Mouse (Mus musculus) mouse embryonic stem cell (cell line): ENCODE data around the gene Mcrip1.
"Not testable (repeated sequence)": the region's sequence is repeated elsewhere in the genome, so short reads cannot be mapped to it uniquely, and the experiment has no call there.

Experiments
- in situ Hi-C, 2 experiments: fragments of 300-500 bp; cut with MboI; formaldehyde crosslinking; loops; 1 replicate in 1 of 2; 3 replicates in 1 of 2; pipeline ENCODE4 v1.14.3; 2019 to 2020; ENCODE audit warnings: low sequenced_read_pairs in 2 of 2, low pct_unique_long_range_greater_than_20kb in 1 of 2, mixed read lengths in 1 of 2; ENCODE audit not compliant: unreplicated experiment in 1 of 2

The Mcrip1 gene

DNA sequence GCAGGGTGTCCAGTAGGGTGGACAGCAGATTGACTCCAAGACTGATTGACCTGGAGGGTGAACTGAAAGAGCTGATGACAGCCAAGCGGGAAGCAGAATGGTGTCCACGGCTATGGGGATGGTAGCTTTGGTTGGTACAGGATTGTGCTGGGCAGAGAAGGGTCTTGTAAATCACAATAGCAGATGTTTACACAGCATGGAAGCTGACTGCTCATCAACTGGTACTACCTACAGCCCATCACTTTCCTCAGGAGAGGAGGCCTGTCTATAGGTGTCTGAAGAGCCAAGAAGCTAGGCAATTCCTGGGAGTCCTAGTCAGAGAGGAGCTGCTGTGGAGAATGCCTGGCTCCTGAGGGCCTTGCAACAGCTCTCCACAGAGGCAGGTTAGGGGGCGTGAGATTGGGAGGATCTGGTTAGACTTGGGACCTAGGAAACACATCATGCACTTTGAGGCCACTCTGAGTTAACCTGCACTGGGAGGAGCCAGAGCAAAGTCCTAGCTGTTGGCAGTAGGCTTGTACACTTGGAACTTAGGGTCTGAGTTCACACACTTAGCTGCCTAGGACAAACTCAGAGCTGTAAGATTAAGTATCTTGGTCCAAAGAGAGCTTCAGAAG lies 26.9 kb upstream of the Mcrip1 start:
- in situ Hi-C loops = no loop called here

DNA sequence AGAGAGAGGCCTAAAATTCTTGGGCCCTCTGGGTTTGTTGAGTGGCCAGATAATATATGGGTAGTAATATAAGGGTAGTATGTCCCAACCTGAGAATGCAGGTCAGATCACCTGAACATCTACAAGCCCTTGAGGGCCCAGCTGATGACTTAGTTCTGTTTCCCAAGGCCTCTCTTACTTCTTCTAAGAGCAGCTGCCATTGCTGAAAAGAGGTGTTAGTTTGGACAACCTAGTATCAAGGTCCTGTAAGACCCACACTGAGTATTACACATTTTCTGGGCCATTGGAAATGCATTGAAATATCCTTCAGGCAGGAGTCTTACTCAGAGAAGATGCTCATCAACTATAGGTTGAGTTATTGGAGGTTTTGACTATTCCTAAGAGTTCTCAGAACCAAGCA lies 26.4 kb upstream of the Mcrip1 start:
- in situ Hi-C loops = no loop called here

DNA sequence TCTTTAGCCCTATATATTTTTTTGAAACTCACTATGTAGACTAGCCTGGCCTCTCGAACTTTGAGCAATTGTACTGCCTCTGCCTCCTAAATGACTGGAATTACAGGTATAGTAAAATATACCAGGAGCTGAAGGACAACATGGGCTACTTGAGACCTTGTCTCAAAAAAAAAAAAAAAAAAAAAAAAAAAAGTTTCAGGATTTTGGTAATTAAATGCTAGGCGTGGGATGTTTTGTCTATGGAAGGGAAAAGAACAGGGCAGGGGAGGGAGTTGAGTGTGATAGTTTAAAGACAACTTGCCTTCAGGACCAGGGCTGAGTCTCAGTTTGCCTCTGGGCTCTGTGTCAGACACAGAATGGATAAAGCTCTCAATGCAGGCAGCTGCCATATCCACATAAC lies 25.5 kb upstream of the Mcrip1 start:
- in situ Hi-C loops = no loop called here

DNA sequence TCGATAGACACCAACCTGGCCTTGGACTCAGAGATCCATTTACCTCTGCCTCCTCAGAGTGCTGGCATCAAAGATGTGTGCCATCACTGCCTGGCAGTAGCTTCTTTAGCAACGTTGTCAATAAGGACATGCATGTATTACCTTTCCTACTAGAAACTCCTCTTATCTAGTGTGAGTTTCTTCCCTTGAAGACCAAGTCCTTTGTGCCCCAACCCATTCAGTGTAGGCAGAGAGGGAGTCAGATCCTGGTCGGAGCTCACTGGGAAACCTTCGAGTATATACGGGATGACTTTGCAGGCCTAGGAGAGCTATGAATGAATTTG lies 24.7 kb upstream of the Mcrip1 start:
- in situ Hi-C loops = no loop called here

DNA sequence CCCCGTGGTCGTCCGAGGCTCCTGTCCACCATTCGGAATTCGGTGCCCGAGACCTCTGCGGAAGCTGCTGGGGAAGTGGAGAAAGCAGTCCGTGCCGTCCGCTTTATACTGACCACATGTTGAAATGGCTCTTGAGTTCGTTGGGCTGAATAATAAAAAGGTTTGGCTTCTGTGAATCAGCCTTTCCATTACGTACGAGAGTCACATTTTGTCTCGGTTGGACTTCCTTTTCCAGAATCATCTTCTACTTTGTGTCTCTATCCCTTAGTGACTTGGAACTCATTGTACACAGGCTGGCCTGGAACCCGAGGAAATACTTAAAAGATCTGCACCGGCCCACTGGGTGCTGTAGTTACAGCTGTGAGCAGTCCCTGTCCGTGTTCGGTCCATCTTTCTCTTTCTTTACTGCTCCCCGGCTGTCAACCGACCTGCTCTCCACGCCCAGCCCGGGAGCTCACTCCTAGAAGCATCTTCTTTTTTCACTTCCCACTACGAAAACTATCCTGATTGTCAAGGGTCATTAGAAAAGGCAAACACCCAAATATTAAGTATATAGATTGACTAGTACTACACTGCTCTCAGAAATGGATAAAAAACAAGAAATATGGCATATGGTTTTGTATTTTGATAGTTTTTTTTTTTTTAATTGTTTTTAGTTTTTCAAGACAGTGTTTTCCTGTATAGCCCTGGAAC lies 24.2 kb upstream of the Mcrip1 start:
- in situ Hi-C loops = no loop called here

DNA sequence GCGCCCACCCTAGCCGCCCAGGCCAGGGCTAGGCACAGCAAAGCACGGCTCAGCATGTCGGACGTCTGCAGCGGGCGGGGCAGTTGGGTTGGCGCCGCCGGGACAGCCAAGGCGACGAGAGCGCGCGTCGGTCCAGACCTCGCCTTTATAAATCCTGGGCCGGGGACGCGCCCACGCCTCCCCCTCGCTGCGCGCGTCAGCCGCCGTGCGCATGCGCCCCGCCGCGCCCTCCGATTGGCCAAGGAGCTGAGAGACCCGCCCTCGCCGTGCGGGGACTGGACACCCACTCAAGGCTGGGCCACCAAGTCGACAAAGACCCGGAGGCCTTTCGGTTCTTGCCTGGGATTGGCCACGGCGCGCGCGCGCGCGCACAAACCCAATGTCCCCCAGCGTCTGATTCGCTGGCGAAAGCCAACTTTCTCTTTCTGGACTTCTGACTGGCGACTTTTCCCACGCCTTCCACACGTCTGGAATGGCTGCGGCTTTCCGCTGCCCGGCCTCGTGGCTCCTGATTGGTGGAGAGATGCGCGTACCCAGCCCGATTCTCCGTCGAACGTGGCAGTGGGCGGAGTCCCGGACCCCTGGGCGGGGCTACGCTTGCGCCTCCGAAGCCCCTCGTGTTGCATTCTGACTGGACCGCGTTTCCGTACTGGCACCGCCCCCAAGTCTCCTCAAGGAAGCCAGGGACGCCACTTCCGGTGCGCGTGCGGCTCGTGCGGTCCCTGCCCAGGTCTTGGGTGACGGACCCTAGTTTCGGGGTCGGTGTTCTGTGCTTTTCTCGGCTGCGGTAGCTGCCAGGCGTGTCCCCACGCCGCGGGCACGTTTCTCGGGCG lies 23.4 kb upstream of the Mcrip1 start, which contains the start of gene P4hb:
P4hb (minus strand) TSS at position 502 of the 833 bp plus-strand sequence.
- in situ Hi-C loops = no loop called here

DNA sequence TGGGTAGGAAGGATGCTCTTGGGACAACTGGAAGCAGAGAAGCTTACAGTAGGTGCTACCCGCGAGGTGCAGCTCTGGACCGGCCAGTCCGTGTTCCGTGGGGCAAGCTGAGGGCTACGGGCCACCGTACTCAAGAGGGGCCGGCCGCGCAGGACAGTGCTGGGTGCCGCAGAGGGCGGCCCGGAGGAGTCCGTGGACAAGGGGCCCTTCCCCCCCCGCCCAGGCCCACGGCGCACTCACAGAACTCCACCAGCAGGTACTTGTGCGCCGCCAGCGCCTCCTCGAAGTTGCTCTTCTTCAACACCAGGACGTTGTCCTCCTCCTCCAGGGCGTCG lies 22.9 kb upstream of the Mcrip1 start:
- in situ Hi-C loops = no loop called here

DNA sequence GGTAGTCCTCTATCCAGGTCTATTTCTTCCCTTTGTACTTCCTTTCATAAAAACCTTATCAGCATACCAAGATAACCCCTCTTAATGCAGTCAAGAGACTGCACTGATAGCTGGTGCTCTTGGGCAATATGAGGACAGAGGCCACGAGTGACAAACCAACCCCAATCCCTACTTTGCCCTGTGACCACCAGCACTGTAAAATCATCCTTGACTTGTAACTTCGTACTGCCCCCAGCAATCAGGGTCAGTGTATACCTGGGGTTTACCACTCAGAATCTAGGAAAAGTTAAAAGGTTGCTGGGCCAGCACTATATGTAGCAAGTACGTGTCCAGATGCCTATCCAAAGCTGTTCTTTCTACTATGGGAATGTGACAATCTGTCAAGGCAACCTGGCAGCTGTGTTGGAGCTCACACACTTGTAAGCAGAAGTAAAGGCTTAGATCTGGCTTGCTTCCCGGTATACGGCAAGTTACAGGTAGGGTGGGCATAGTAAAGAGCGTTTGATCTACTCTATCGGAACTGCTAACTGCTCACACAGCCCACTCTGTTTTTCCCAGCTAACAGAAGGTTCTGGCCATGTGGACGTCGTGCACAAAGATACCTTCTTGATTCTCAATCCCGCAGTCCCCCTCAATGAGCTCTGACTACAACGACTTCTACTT lies 22.4 kb upstream of the Mcrip1 start:
- in situ Hi-C loops = no loop called here

DNA sequence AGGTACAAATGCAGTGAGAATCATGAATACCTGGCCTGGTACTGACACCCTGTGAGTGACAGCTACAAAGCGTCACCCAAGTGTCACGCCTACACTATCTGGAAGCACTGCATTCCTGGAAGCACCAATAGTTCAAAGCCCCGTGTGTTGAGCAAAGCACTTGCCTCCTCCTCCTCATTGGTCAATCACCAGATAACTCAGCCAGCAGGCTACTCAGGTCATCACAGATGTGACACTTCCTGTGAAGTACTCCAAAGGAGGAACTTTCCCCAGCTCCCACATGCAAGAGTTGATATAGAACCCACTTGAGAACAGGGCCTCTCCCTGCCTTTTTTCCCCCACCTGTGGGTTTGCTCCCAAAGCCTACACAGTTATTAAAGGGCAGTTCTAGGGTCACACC lies 21.6 kb upstream of the Mcrip1 start:
- in situ Hi-C loops = no loop called here

DNA sequence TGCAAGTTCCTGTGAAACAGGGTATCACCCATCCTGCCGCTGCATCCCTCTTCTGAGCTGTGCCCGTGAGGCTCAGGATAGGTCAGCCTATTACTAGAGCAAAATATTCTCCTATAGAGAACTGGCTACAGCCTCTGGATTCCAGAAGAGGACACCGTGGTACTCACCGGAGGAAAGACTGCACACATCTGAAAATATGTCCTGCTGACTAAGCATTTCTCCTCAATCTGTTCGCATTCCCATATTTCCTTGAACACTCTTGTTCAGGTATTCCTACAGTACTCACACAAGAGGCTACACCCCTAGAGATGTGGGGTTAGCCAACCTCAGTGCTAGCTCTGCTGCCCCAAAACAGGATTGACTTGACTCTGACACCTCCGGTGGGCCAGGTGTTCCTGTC lies 18.8 kb upstream of the Mcrip1 start:
- in situ Hi-C loops = no loop called here

DNA sequence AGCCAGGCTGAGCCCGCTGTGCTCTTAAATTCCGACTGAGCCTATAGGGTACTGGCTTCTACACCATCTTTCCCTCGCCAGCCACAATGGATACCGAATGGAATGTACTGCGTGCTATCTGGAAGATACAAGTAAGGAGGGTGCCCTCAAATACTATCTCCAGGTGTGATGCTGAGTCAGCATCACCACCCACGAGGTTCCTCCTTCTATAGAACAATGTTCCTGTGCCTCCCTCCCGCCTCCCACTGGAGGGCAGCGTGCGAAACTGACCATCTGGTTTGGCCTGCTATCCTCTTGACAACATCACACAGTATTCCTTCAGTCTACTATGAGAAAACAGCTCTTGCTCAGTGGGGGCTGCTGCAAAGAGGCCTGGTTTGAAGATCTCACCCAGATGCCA lies 15.6 kb upstream of the Mcrip1 start:
- in situ Hi-C loops = no loop called here

DNA sequence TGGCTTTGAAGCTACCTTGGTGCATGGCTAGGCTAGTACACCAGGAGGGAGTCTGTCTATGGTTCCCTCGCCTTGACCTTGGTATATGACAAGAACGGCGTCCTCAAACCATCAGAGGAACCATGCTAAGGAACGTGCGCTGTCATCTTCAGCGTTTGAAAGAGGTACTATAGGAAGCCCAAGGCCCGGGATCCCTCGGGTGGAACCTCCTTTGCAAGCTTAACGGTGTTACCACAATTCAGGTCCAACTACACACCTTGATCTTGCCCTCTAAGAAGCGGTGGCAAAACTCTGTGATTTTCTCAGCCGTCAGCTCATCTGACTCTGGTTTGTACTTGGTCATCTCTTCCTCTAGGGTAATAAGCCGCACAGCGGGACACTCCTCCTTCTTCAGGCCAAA lies 13.4 kb upstream of the Mcrip1 start:
- in situ Hi-C loops = loop anchor here in 1 of 2 experiments (5.0 kb wide), 1 partner anchor 46 kb away; no protein-coding TSS in a partner anchor

DNA sequence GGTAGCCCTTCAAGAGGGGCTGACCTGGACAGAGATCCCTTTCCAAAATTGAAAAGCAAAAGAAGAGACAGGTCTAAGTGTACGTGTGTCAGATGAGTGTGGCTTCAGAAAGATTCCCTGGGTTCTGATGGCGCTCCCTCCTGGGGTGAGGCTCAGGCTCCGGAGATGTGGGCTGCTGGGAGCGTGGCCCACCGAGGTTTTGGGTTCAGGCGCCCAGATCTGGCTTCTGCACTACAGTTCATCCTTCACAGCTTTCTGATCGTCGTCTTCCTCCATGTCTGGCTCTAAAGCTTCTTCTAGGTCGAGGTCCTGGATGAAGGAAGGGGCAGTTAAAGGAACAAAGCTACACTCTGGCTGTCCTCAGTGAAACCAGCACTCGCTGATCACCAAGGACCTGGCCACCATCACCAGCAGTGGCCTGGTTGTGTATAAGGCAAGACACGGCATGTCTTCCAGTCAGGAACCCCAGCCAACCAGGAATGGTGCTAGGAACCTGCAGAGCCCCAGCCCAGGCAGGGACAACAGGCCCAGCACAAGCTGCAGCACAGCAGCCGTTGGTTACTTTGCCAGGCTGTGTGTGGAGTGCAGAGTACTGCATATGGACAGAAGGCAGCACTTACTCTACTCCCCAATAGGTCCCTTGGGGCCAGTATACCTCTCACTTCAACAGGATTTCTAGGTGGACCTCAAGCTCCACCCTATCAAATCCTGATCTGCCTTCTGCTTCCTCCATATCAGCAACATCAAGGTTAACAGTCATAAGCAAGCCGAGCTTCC lies 11.6 kb upstream of the Mcrip1 start:
- in situ Hi-C loops = loop anchor here in 1 of 2 experiments (5.0 kb wide), 1 partner anchor 44 kb away; no protein-coding TSS in a partner anchor

DNA sequence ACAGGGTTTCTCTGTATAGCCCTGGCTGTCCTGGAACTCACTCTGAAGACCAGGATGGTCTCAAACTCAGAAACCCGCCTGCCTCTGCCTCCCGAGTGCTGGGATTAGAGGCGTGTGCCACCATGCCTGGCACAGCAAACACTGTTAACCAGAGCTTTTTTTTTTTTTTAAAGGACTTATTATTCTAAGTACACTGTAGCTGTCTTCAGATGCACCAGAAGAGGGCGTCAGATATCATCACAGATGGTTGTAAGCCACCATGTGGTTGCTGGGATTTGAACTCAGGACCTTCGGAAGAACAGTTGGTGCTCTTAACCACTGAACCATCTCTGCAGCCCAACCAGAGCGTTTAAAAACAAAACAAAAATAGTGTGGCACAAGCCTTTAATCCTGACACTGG lies 9.3 kb upstream of the Mcrip1 start:
- in situ Hi-C loops = not testable (repeated sequence)

DNA sequence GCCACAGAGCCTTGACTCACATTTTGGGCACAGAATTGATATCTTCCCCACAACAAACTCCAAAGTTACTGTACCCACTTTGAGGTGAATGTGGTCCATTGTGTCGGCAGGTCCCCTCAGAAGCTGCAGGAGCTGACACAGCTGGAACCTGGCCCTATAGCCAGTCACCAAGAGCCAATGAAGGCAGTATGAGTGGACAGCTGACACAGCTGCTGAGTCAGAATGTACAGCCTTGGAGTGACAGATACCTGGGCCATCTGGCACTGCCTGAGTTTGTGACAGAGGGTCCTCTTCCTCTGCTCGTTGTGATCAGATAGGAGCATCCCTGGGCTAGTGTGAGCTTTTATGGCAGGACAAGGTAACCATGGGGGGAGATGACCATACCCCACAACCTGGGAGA lies 5.7 kb upstream of the Mcrip1 start:
- in situ Hi-C loops = no loop called here

DNA sequence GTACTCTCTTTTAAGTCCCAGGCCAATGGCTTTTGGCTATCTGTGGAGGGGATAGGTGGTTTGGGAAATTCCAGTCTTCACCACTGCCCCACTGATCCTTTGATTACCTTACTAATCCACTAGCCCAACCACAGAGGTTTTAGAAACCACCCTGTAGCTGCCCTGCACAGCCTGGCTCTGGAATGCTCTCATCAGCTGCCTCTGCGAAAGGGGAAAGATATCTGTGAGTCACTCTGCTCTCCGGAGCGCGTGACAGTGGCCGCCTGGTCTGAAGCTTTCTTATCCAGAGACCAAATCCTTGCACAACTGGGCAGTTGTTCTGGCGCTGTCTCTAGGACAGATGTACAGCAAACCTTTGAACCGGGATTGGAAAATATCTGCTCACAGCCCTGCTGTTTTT lies 5.3 kb upstream of the Mcrip1 start:
- in situ Hi-C loops = no loop called here

DNA sequence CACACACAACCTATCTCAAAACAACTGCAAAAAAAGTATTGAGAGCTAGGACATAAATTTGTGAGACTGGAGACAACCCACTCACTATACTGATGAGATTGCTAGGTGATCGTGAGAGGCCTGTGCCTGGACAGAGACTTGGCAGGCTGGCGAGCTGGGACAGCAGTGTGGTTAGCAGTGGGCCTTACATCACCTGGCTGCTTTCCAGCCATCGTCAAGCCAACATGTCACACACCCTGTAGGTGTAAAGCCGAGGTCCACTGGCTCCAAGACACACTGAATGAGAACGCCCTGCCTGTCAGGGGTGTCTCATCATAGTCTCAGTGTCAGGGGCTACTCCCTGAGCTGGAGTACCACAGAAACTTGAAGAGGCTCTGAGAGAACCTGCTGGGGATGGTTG lies 3.2 kb upstream of the Mcrip1 start:
- in situ Hi-C loops = no loop called here

DNA sequence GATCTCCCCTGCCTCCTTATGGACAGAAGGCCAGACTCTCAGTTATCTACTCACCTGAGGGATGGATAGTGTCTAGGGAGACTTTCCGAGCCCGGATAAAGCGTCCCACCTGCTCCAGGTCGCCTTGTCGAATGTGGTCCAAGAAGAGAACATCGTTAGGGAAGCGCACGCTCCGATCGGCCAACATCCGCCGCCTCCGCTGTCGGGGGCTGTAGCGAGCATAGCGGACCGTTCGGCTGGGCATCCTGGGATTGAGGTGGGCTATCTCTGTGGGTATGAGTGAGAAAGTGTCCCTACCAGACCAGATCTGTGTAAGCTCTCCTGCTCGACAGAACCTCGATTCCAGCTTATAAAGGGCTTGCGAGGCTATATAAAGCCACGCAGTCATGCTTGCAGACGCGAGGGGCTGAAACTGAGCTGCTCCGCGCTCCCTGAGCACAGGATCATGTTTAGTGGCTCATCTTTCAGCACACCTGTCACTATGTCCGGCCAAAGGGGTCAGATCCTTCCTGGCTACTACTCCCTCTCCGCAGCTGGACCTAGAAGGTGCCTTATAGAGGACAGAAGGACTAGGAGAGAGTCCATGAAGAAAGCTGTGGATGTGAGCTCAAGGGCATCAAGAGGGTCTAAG lies 1.4 kb upstream of the Mcrip1 start, which contains the start of gene Ppp1r27:
Ppp1r27 (minus strand) TSS at position 323 of the 631 bp plus-strand sequence.
- in situ Hi-C loops = no loop called here
